Mouse (Mus musculus) ovary, postnatal 36 days (tissue): ENCODE results near the gene Rap1b.

Experiments used
- DNase-seq: peaks from one replicate; pipeline ENCODE4 v3.0.0; 2022; ENCODE audit warnings: low spot score, mixed read lengths

Gene Rap1b

DNA sequence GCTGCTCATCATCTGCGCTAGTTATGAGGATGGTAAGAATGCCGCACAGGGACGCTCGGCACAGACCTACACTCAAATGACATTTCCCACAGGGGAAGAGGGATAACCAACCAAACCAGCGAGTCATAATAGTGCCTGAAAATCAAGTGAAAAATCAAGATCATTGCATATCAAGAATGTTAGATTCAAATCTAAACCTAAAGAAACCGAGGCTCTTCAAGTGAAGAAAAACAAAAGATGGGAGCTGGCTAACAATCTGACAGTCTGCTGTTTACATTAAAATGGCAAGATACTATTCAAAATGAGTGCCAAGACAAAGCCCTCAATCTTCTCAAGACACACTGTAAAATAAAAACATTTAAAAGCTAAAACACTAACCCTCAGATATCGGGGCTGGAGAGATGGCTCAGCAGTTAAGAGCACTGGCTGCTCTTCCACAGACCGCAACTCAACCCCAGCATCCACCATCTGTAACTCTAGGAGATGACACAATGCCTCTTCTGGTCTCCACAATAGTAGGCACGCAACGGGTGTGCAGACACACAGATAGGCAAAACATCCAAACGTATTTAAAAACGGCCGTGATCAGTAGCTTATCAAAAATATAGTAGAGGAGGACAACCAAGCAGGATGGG lies 61.9 kb downstream of the Rap1b start:
- DNase-seq: no peak

DNA sequence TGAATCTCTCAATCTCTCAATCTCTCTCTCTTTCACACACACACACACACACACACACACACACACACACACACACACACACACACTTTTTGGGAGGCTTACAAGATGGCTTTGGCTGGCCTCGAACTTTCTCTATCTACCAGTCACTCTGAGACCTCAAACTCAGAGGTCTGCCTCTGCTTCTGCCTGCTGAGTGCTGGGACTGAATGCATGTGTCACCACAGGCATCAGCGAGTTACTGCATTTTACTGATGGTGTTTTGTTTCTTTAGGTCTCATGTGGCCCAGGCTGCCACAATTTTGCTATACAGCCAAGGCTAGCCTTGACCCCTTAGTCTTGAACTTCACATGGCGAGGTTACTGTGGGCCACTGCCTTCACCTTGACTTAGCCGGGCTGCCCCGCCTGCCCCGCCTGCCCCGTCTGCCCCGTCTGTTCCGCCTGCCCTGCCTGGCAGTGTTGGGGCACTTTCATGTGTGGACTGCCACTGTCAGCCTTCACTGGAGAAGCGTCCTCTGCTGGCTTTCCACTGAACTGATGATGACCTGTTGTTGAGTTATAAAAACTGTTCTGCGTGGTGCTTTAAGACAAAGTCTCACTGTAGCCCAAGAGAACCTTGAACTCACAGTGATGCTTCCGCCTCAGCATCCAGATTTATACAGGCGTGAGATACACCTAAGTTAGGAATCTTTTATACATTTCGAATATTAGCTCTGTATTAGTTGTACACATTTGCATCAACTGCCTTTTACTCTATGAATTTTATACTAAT lies 63.2 kb downstream of the Rap1b start:
- no peak for DNase-seq

- DNase-seq: no peak
These were observed 63.8 kb downstream of the Rap1b start for GRCm38 (mm10) chr10:117782056-117782455.

- no peak for DNase-seq
These were observed 64.7 kb downstream of the Rap1b start for GRCm38 (mm10) chr10:117781021-117781725.

DNA sequence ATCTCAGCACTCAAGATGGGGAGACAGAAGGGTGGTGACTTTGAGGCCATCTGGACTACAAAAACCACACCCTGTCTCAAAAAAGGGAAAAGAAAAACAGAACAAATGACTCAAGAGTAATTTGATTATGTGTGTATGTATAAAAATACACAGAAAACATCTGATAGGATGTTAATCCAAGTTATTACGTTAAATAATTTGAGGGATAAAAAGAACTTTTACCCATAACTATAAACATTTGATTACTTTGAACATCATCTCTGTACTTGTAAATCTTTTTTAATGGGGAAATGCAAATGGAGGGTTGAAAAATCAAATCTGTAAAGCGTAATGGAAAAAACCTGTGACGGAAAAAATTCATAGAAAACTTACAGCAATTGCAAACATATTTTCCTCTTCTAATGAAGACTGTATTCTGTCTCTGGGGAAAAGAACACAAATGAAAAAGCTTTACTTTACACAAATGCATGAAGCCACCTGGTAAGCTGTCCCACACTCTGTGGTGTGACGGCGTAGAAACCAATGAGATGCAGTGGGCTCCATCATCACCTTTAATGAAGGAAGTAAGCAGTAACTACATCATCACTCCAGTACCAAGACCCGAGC lies 65.4 kb downstream of the Rap1b start:
- no peak for DNase-seq

DNA sequence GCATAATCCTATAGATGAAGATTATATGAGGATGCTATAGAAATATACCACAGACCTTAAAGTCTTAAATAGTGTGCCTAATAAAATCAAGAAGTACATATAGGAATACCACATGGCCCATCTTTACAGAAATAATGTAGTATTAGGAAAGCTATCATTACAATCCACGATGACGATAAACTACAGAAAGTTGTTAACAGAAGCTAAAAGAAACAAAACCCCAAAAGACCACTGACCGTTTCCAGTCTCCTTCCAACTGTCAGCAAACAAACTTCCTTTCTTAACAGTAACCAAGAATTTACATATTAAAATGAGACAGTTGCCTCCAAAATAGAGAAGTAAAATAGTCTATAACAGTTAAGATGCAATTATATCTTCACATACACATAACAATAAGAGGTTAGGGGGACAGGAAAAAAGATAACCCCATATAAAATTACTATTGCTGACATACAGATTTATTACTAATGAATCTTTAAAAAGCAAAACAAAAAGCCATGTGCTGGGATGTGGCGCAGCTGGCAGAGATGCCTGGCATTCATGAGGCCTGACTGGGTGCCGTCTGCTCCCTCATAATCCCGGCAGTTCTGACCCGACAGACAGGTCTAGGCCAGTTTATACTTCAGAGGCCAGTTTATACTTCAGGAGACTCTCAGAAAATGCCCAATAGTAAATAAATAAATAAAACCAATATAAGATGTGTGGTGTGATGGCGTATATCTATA lies 66.1 kb downstream of the Rap1b start:
- no peak for DNase-seq

DNA sequence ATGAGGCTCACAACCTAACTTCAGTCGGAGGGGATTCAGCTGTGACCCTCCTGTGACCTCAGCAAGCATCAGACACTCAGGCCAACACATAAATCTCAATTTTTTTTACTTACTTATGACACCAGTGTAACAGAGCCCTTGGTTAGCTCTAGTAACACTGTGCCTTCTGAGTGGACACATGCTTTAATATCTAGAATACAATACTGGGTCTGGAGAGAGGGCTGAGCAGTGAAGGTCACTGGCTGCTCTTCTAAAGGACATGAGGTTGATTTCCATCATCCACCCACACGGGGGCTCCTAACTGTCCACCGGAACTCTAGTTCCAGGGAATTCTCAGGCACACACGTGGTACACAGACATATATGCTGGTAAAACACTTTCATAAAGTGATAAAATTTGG lies 66.9 kb downstream of the Rap1b start:
- no peak for DNase-seq

DNA sequence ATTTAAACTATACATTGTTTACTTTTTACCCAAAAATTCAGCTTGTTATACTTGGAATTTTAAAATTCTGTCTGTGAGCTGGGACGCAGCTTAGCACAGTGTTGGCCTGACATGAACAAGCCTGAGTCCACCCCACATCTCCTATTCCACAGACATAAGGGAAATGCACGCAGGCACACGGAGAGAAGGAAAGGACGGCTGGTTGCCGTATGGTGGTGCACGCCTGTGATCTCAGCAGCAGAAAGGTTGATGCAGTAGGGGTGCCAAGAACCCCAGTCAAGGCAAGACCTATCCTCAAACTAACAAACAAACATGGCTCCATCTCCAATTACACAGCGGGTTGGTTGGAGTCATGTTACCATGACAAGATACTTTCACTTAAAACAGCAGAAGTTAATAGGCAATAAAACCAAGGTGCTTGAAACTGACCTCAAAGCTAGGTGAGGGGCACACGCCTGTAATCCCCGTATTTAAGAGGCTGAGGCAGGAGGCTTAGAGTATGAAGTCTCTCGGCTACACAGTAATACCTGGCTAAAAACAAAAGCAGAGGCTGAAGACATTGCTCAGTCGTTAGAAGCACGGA lies 67.4 kb downstream of the Rap1b start:
- no peak for DNase-seq

DNA sequence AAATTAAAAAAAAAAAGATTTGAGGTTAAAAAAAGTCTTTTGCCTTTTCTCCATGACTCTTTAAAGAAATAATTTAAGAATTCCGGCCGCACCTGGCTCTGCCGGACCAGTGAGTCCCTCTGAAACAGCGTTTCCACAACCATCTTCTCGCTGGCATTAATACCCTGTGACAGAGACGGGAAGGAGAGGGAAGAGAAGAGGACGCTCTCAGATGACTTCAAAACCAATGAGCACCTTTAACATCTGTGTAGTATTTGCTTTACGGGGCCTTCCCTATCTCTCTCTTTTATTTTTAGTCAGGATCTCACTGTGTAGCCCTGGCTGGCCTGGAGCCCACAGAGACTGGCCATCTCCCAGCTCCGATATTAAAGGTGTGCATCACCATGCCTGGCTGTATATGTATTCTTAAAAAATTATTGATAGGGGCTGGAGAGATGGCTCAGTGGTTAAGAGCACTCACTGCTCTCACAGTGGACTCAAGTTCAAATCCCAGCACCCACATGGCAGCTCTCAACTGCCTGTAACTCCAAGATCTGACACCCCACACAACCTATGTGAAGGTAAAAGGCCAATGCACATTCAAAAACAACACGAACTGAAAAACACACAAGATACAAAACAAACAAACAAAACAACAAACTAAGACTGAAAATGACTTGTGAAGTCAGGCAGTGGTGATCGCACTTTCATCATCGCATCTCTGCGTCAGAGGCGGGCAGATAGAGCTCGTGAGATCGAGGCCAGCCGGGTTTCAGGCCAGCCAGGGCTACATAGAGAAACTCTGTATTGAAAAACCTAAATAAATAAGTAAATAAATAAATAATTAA lies 68.1 kb downstream of the Rap1b start:
- no peak for DNase-seq

- no peak for DNase-seq
These were observed 68.7 kb downstream of the Rap1b start for GRCm38 (mm10) chr10:117777103-117777470.

- DNase-seq: no peak
These were observed 69.3 kb downstream of the Rap1b start for GRCm38 (mm10) chr10:117776281-117777102.

DNA sequence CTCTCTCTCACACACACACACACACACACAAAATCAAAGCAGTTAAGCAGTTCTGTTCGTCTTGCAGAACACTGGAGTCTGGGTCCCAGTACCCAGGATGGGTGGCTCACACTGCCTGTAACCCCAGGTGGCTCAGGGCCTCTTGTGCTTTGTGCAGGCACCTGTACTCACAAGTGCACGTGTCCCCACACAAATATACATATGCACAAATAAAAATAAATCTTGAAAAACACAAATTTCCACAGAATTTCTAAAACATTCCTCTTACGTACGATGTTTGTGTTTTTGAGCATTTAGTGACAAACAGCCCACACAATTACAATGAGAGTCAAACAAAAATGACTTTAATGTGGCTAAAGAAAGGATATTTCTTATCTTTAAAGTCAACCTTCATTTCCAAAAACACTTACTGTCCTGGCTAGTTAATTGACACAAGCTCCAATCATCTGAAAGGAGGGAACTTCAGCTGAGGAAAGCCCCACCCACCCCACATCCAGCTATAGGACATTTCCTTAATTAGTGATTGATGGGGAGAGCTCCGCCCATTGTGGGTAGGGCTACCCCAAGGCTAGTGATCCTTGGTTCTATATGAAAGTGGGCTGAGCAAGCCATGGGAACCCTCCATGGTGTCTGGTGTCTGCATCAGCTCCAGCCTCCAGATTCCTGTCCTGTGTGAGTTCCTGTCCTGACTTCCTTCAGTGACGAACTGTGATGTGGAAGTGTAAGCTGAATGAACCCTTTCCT lies 70.3 kb downstream of the Rap1b start:
- DNase-seq: no peak

GRCm38 (mm10) chr10:117774817-117775120 lies 71.1 kb downstream of the Rap1b start:
- DNase-seq: no peak

- DNase-seq: no peak
These were observed 71.6 kb downstream of the Rap1b start for GRCm38 (mm10) chr10:117774011-117774816.

GRCm38 (mm10) chr10:117773106-117773720 lies 72.6 kb downstream of the Rap1b start:
- DNase-seq: no peak

DNA sequence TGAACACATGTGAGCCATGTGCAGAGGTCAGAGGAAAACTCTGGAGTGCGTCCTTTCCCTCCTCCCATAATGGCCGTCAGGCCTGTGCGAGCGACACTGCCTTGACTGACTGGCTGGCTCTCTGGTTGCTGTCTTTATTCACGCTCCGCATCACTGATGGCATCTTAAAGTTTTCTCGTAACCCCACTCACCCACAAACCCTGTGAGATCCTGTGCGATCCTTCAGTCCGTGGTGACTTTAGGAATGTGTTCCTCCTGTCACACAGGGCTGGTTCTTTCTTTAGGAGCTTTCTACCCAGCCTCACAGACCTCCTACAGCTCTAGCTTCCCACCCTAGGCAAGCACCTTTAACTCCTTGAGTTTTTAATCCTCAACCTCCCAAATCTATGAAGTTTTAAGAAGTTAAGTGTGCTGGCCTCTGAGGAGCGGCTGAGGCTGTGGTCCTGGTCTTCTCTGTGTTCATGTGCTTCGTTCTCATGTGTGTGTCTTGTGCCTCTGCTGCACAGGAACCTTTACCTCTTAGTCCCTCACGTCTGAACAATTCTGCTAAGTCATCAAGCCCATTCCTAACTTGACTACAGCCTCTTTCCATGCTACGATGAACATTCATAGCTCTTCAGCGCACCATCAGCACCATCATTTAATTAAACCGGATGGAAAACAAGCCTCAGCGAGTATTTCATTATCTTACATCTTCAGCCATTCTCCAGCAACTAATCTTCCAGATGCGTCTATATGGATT lies 73.3 kb downstream of the Rap1b start:
- no peak for DNase-seq

DNA sequence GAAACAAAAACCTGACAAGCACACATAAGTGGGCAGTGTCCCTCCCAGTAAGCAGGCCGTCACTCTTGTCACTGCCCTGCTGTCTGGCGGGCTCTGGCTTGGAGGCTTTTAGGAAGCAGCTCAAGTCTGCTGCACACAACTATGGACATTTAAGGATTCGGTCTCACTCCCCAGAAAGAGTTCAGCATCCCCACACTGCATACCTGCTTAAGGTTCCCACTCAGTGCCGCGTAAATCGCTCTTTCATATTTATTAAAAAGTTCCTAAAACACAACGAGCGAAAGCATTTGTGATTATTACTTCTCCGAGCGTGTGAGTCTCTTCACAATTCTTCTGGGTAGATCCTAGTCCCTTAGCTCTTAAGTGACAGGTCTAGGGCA lies 74.7 kb downstream of the Rap1b start:
- DNase-seq: no peak
